Mouse (Mus musculus): Measurements from ENCODE around the gene Mettl27. TPM values are rescaled to one million over a fixed set of nuclear protein-coding genes. Genes with fewer than 3 reads are reported as not detected.
"Not testable (repeated sequence)": the region's sequence is repeated elsewhere in the genome, so short reads cannot be mapped to it uniquely, and the experiment has no call there.

The Mettl27 gene
- polyA plus RNA-seq, 2 experiments, result 7.9 to 14.4 TPM

GRCm38 (mm10) chr5:134929988-134930387 is 2.2 kb upstream of the Mettl27 start:
- TF ChIP-seq EP300 (IDR thresholded peaks at IDR 0.05; ENCODE audit: low read depth) (no peak), CTCF (IDR thresholded peaks at IDR 0.05; ENCODE audit: low read depth) (no peak)
- no peak overlapping the region for H3K27ac ChIP-seq
- WGBS (ENCODE audit: insufficient replicate concordance), result 61% methylated on average over 2 of the region's 2 CpGs
- no peak for DNase-seq (ENCODE audit: low read depth in 3 of 3, low spot score in 3 of 3)
- H3K9me3 ChIP-seq (ENCODE audit: control insufficient read depth, low read length), result no peaks in the 10 kb centered on the region
- no peak overlapping the region for H3K9ac ChIP-seq (replicated peaks)
- H3K4me1 ChIP-seq (replicated peaks; ENCODE audit: control insufficient read depth in 2 of 2, insufficient read depth in 2 of 2, low read length in 1 of 2), result peaks cover 0 to 6% of the 10 kb centered on the region in 2 experiments; a peak in 1 of 4 replicates
- no peaks in the 10 kb centered on the region; the same call in 1 of the 2 replicates for H3K27me3 ChIP-seq (ENCODE audit: control insufficient read depth, insufficient read depth, low read length)
- no peak overlapping the region for H3K4me3 ChIP-seq (ENCODE audit: insufficient read depth in 1 of 2, low read depth in 2 of 2, low read length in 2 of 2)
- no peak overlapping the region for H3K4me2 ChIP-seq (ENCODE audit: low read depth)
- ATAC-seq (ENCODE audit: insufficient read depth), result no peak
- no peaks in the 10 kb centered on the region; the same call in 1 of the 2 replicates for H3K36me3 ChIP-seq (replicated peaks; ENCODE audit: control insufficient read depth, insufficient read depth, low read depth)

GRCm38 (mm10) chr5:134932903-134933276 is 722 bp downstream of the Mettl27 start:
- Histone ChIP-seq H3K4me1 (replicated peaks; ENCODE audit: control insufficient read depth in 2 of 2, insufficient read depth in 2 of 2, low read length in 1 of 2) (peaks cover 0 to 6% of the 10 kb centered on the region in 2 experiments; a peak in 1 of 4 replicates), H3K27me3 (ENCODE audit: control insufficient read depth, insufficient read depth, low read length) (no peaks in the 10 kb centered on the region; the same call in 1 of the 2 replicates), H3K9ac (replicated peaks) (peak overlapping the region; percentile 92), H3K4me3 (ENCODE audit: insufficient read depth in 1 of 2, low read depth in 2 of 2, low read length in 2 of 2) (peak overlapping the region; percentile 79 to 85), H3K9me3 (ENCODE audit: control insufficient read depth, low read length) (no peaks in the 10 kb centered on the region), H3K36me3 (replicated peaks; ENCODE audit: control insufficient read depth, insufficient read depth, low read depth) (no peaks in the 10 kb centered on the region; the same call in 1 of the 2 replicates), H3K4me2 (ENCODE audit: low read depth) (peak overlapping the region; percentile 90), H3K27ac (peak overlapping the region; percentile 93)
- peak; percentile 42; the same call in 1 of the 2 replicates for ATAC-seq (ENCODE audit: insufficient read depth)
- TF ChIP-seq CTCF (IDR thresholded peaks at IDR 0.05; ENCODE audit: low read depth) (peak; percentile 70), EP300 (IDR thresholded peaks at IDR 0.05; ENCODE audit: low read depth) (0 out of 2 replicates have a peak, but pooled peaks have one; percentile 17)
- DNase-seq (ENCODE audit: low read depth in 3 of 3, low spot score in 3 of 3), result peak; percentile 72 to 82 (median 75)
- WGBS (ENCODE audit: insufficient replicate concordance), result 34% methylated on average over 9 of the region's 9 CpGs

DNA sequence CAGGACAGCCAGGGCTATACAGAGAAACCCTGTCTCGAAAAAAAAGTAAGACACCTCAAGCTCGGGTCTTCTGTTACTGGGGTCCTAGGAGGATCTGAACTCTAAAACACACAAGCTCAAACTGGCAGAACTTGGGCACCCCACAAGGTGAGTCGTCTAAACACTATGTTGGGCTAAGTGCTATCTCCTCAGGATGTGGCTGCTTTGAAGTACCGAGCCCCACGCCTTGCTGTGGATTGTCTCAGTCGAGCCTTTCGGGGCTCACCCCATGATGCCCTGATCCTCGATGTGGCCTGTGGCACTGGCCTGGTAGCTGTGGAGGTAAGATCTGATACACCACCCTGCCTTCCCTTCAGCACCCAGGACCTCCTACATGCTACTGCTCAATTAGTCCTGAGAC is 1.1 kb downstream of the Mettl27 start:
- WGBS (ENCODE audit: insufficient replicate concordance), result 76% methylated on average over 8 of the region's 8 CpGs
- DNase-seq (ENCODE audit: low read depth in 3 of 3, low spot score in 3 of 3), result no peak
- peak overlapping the region; percentile 93; the same call in 1 of the 2 replicates for H3K27ac ChIP-seq
- ATAC-seq (ENCODE audit: insufficient read depth), result no peak
- no peak for TF ChIP-seq EP300 (IDR thresholded peaks at IDR 0.05; ENCODE audit: low read depth)
- TF ChIP-seq CTCF (IDR thresholded peaks at IDR 0.05; ENCODE audit: low read depth), result no peak
- peak overlapping the region; percentile 92 for H3K9ac ChIP-seq (replicated peaks)
- H3K4me2 ChIP-seq (ENCODE audit: low read depth), result peak overlapping the region; percentile 90
- no peaks in the 10 kb centered on the region for H3K9me3 ChIP-seq (ENCODE audit: control insufficient read depth, low read length)
- no peaks in the 10 kb centered on the region; the same call in 1 of the 2 replicates for H3K27me3 ChIP-seq (ENCODE audit: control insufficient read depth, insufficient read depth, low read length)
- peaks cover 0 to 6% of the 10 kb centered on the region in 2 experiments; a peak in 1 of 4 replicates for H3K4me1 ChIP-seq (replicated peaks; ENCODE audit: control insufficient read depth in 2 of 2, insufficient read depth in 2 of 2, low read length in 1 of 2)
- peak overlapping the region; percentile 79 to 85 for H3K4me3 ChIP-seq (ENCODE audit: insufficient read depth in 1 of 2, low read depth in 2 of 2, low read length in 2 of 2)
- no peaks in the 10 kb centered on the region; the same call in 1 of the 2 replicates for H3K36me3 ChIP-seq (replicated peaks; ENCODE audit: control insufficient read depth, insufficient read depth, low read depth)

GRCm38 (mm10) chr5:134933686-134934085 is 1.5 kb downstream of the Mettl27 start:
- DNase-seq (ENCODE audit: low read depth in 3 of 3, low spot score in 3 of 3); H3K4me3 ChIP-seq (ENCODE audit: insufficient read depth in 1 of 2, low read depth in 2 of 2, low read length in 2 of 2); ATAC-seq (ENCODE audit: insufficient read depth); H3K27me3 ChIP-seq (ENCODE audit: control insufficient read depth, insufficient read depth, low read length); H3K9me3 ChIP-seq (ENCODE audit: control insufficient read depth, low read length); H3K9ac ChIP-seq (replicated peaks); H3K4me1 ChIP-seq (replicated peaks; ENCODE audit: control insufficient read depth in 2 of 2, insufficient read depth in 2 of 2, low read length in 1 of 2); H3K27ac ChIP-seq; H3K36me3 ChIP-seq (replicated peaks; ENCODE audit: control insufficient read depth, insufficient read depth, low read depth): not testable (repeated sequence)
- WGBS (ENCODE audit: insufficient replicate concordance), result 72% methylated on average over 5 of the region's 5 CpGs
- peak overlapping the region; percentile 90 for H3K4me2 ChIP-seq (ENCODE audit: low read depth)

DNA sequence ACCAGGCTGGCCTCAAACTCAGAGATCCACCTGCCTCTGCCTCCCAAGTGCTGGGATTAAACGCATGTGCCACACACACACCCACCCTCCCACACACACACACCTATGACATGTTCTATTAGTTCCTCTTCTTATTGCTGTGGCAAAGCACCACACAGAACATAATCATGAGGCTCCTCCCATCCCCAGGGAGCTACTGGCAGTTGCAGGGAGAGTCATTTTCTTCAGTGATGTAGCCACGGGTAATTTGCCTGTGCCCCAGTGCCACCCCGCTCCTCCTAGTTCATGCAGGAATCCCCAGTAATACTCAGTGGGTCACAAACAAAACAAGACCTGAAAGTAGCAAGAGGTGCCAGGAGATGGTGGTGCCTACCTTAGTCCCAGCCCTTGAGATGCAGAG is 2.5 kb downstream of the Mettl27 start:
- Histone ChIP-seq H3K9ac (replicated peaks) (no peak overlapping the region), H3K4me1 (replicated peaks; ENCODE audit: control insufficient read depth in 2 of 2, insufficient read depth in 2 of 2, low read length in 1 of 2) (peaks cover 0 to 6% of the 10 kb centered on the region in 2 experiments; a peak in 1 of 4 replicates), H3K9me3 (ENCODE audit: control insufficient read depth, low read length) (no peaks in the 10 kb centered on the region), H3K4me2 (ENCODE audit: low read depth) (no peak overlapping the region), H3K36me3 (replicated peaks; ENCODE audit: control insufficient read depth, insufficient read depth, low read depth) (no peaks in the 10 kb centered on the region; the same call in 1 of the 2 replicates), H3K27ac (no peak overlapping the region), H3K27me3 (ENCODE audit: control insufficient read depth, insufficient read depth, low read length) (no peaks in the 10 kb centered on the region; the same call in 1 of the 2 replicates), H3K4me3 (ENCODE audit: insufficient read depth in 1 of 2, low read depth in 2 of 2, low read length in 2 of 2) (no peak overlapping the region)
- no peak for ATAC-seq (ENCODE audit: insufficient read depth)
- WGBS (ENCODE audit: insufficient replicate concordance), result 70% methylated on average over 3 of the region's 3 CpGs
- DNase-seq (ENCODE audit: low read depth in 3 of 3, low spot score in 3 of 3), result no peak
- TF ChIP-seq EP300 (IDR thresholded peaks at IDR 0.05; ENCODE audit: low read depth) (no peak), CTCF (IDR thresholded peaks at IDR 0.05; ENCODE audit: low read depth) (no peak)

All from liver, embryonic 14.5 days (tissue).